Mouse (Mus musculus) heart, embryonic 16.5 days (tissue): ENCODE measurements around the gene Dap. TPM values are rescaled to one million over a fixed set of nuclear protein-coding genes. Genes with fewer than 3 reads are reported as not detected.

Experiments
- ATAC-seq: fragments of 200-750 bp; cut with Nextera tagmentation; replicated peaks from 2 replicates; pipeline ENCODE4 v1.8.0; 2017; ENCODE audit warnings: moderate number of reproducible peaks; ENCODE audit not compliant: insufficient read depth, low FRiP score; ENCODE audit errors: extremely low read depth
- H3K27ac ChIP-seq: fragments of 300-500 bp; sonication (generic); 2 replicates; pipeline ENCODE4 v1.5.1; 2014; ENCODE audit warnings: mild to moderate bottlenecking, low read length, control low read depth, moderate library complexity
- H3K27me3 ChIP-seq: fragments of 300-500 bp; sonication (generic); 2 replicates; pipeline ENCODE4 v1.6.1; 2014; ENCODE audit warnings: low read length, mixed read lengths; ENCODE audit not compliant: control insufficient read depth, insufficient read depth
- H3K36me3 ChIP-seq: fragments of 300-500 bp; sonication (generic); 2 replicates; pipeline ENCODE4 v1.6.1; 2014; ENCODE audit not compliant: control insufficient read depth, insufficient read depth
- H3K4me1 ChIP-seq: fragments of 300-500 bp; sonication (generic); 2 replicates; pipeline ENCODE4 v1.6.1; 2014; ENCODE audit warnings: low read length, mixed read lengths; ENCODE audit not compliant: control insufficient read depth, insufficient read depth
- H3K4me2 ChIP-seq: fragments of 300-500 bp; sonication (generic); 2 replicates; pipeline ENCODE4 v1.6.1; 2014; ENCODE audit warnings: low read depth, mild to moderate bottlenecking, control low read depth, low read length
- H3K4me3 ChIP-seq: fragments of 300-500 bp; sonication (generic); 2 replicates; pipeline ENCODE4 v1.5.1; 2014; ENCODE audit warnings: mild to moderate bottlenecking, control low read depth, low read length
- H3K9ac ChIP-seq: fragments of 300-500 bp; sonication (generic); 2 replicates; pipeline ENCODE4 v1.6.1; 2014; ENCODE audit warnings: low read length, control low read depth
- H3K9me3 ChIP-seq: fragments of 300-500 bp; sonication (generic); replicated peaks from 2 replicates; pipeline ENCODE4 v1.6.1; 2016; ENCODE audit warnings: low read length; ENCODE audit not compliant: control insufficient read depth
- WGBS: fragments of 180-500 bp; shearing (Covaris S2); extraction: QIAGEN DNeasy Blood & Tissue Kit; methylation state at CpG from one replicate; pipeline ENCODE4 v1.1.7; 2014; 5-methylcytosine and 5-hydroxymethylcytosine counted together
- polyA plus RNA-seq: library from polyadenylated mRNA; unstranded; fragments of >200 nt; fragmentation: Nextera tagmentation; extraction: Ambion mirVana; gene quantifications from 2 replicates; pipeline ENCODE4 v1.2.1, GENCODE M21; 2015

Gene Dap
- polyA plus RNA-seq, 1 experiment from 2014 or later, result 41.7 TPM

DNA sequence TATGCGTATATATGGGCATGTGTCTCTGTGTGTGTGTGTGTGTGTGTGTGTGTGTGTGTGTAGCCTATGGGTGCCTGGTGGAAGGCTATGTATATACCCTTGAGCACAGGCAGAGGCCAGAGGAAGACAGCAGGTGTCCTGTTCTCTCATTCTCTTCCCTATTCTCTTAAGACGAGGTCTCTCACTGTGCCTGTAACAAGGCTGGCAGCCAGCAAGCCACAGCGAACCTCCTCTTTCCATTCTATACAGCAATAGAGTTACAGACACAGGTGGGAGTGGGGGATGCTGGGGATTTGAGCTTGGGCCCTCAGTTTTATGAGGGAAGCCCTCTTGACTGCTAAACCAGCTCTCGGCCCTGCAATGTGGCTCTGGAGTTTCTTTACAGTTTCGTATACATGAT lies 55.9 kb downstream of the Dap start:
- peaks cover 7% of the 10 kb centered on the region for H3K4me1 ChIP-seq
- H3K4me3 ChIP-seq, result no peak overlapping the region
- WGBS, result 87% methylated on average over 5 of the region's 5 CpGs
- H3K27me3 ChIP-seq, result no peaks in the 10 kb centered on the region
- H3K36me3 ChIP-seq, result no peaks in the 10 kb centered on the region
- H3K9ac ChIP-seq, result no peak overlapping the region
- no peak overlapping the region for H3K4me2 ChIP-seq
- ATAC-seq, result no peak
- no peak overlapping the region for H3K27ac ChIP-seq
- no peaks in the 10 kb centered on the region for H3K9me3 ChIP-seq

DNA sequence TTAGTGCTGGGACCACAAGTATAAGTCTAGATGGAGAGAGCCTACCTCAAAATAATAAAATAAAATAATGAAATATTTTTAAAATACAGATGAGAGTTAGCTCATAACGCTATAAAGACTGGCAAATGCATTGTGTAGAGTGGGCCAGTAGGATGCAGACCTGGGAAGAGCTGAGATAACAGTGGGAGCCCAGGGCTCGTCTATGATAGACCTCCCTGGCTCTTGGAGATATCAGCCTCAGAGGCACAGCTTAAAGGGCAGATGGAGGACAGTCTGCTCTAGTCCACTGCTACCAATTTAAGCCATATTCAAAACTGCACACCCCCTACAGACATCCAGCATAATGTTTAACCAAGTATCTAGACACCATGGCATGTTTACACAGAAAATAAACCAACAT lies 56.6 kb downstream of the Dap start:
- Histone ChIP-seq H3K36me3 (no peaks in the 10 kb centered on the region), H3K27ac (no peak overlapping the region), H3K4me3 (no peak overlapping the region), H3K9ac (no peak overlapping the region), H3K9me3 (no peaks in the 10 kb centered on the region), H3K4me1 (peaks cover 7% of the 10 kb centered on the region), H3K4me2 (no peak overlapping the region), H3K27me3 (no peaks in the 10 kb centered on the region)
- 42% methylated on average over 2 of the region's 2 CpGs for WGBS
- ATAC-seq, result no peak

DNA sequence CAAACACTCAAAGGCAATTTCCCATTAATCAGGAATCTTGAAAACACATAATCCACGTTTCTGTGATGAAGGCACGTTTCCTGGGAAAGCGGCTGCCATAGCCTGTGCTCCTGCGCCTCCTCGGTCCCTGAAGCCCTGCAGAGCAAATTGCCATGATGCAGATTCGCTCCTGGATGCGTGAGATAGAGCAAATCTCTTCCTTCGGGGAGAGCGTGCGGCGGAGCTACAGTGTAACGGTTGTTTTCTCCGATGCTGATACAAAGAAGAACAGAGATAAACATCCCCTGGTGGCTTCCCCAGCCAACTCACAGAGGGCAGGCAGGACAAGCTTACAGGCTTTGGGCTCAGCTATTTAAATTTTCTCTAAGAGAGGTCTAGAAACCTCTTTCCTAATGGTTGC lies 57.7 kb downstream of the Dap start:
- WGBS, result 62% methylated on average over 13 of the region's 13 CpGs
- no peaks in the 10 kb centered on the region for H3K36me3 ChIP-seq
- H3K4me2 ChIP-seq, result no peak overlapping the region
- H3K27ac ChIP-seq, result no peak overlapping the region
- H3K9me3 ChIP-seq, result no peaks in the 10 kb centered on the region
- H3K9ac ChIP-seq, result no peak overlapping the region
- no peaks in the 10 kb centered on the region for H3K27me3 ChIP-seq
- H3K4me3 ChIP-seq, result no peak overlapping the region
- no peak for ATAC-seq
- H3K4me1 ChIP-seq, result peaks cover 7% of the 10 kb centered on the region

DNA sequence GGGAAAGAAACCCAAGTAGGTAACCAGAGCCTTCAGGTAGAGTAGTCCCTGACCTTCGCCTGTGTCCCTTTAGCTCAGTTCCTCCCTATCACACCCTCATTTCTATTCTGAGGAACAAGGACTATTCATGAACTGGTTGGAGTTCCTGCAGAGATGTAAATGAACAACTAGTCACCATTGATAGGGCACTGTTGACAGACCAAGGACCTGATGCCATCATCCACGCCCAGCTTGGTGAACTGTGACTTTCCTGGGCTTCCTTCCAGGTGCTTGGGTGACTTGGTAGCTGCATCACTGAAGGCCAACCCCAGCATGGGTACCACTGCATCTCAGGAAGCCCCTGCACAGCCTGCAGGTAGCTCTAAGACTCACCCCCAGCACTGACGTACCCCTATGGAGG lies 58.2 kb downstream of the Dap start:
- Histone ChIP-seq H3K36me3 (no peaks in the 10 kb centered on the region), H3K4me3 (no peak overlapping the region), H3K27me3 (no peaks in the 10 kb centered on the region), H3K27ac (no peak overlapping the region), H3K4me2 (no peak overlapping the region), H3K9me3 (no peaks in the 10 kb centered on the region), H3K4me1 (peaks cover 7% of the 10 kb centered on the region), H3K9ac (no peak overlapping the region)
- ATAC-seq, result no peak
- WGBS, result 69% methylated on average over 3 of the region's 3 CpGs

DNA sequence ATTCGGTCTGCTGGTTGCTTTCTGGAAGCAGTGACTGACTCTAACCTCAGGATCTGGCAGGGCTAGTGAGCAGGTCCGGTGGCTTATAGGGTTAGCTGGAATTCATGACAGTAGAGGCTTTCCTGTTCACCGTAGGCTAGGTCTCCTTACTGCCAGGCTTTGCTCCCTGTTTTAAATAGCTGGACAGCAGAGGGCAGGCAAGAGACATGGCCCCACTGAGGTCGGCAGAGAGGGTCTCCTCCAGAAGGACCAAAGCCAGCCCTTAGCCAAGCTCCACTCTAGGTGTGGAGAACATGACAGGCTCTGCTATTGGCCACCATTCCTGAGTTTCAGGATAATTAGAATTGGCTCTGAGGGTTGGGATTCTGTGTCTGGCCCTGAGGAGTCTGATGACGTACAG lies 60.0 kb downstream of the Dap start:
- Histone ChIP-seq H3K27ac (no peak overlapping the region), H3K9me3 (no peaks in the 10 kb centered on the region), H3K4me3 (no peak overlapping the region), H3K4me2 (no peak overlapping the region), H3K9ac (no peak overlapping the region), H3K36me3 (no peaks in the 10 kb centered on the region), H3K27me3 (no peaks in the 10 kb centered on the region), H3K4me1 (no peaks in the 10 kb centered on the region)
- WGBS, result 56% methylated on average over 5 of the region's 5 CpGs
- ATAC-seq, result no peak

DNA sequence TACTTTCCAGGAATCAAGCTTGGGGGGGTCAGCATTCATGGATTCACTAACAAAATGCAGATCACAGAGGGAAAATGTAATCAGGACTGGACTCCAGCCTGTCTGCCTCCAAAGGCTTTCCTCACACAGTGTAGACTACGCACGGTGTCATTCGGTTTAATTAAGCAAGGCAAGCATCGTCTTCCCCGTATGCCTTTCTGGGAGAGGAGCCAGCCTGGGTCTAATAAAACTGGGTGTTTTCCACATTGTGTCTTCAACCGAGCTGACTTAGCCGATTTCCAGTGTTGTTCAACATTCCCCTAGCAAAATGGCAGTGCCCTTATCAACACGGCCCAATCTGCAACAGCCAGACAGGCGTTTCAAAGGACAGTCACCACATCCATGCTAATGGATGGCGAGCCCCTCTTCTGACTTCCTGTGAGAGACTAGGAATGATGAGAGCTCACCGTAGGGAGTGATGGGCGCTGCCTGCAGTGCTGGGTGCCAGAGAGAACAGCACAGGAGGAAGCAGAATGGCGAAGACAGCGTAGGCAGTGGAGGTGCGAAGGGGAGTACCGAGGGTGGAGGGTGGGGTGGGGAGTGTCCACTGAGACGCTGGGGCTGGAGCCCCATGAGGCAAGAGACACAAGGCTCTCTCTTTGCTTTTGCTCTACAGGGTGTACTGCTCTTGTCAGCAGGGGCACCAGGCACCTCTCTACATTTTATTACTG lies 61.0 kb downstream of the Dap start:
- Histone ChIP-seq H3K36me3 (no peaks in the 10 kb centered on the region), H3K9me3 (no peaks in the 10 kb centered on the region), H3K9ac (no peak overlapping the region), H3K27ac (no peak overlapping the region), H3K4me2 (no peak overlapping the region), H3K4me3 (no peak overlapping the region), H3K27me3 (no peaks in the 10 kb centered on the region), H3K4me1 (no peaks in the 10 kb centered on the region)
- no peak for ATAC-seq
- 65% methylated on average over 17 of the region's 17 CpGs for WGBS

DNA sequence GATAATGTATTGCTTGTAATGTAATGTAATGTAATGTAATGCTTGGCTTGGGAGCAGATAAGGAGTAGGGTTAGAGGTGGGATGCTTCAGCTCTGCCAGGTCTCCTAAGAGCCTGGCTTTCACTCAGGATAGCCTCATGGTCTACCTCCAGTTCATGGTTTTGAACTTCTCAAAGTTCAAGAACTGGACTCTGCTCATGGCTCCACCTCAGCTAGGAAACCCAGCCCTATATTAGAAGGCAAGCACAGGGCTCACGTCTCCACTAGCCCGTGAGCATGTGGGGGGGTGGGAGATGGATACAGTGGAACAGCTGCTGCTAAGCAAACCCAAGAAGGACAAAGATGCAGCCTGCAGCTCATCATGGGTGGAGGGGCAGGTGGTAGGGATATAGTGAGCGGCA lies 61.6 kb downstream of the Dap start:
- Histone ChIP-seq H3K4me1 (no peaks in the 10 kb centered on the region), H3K9me3 (no peaks in the 10 kb centered on the region), H3K4me3 (no peak overlapping the region), H3K9ac (no peak overlapping the region), H3K27me3 (no peaks in the 10 kb centered on the region), H3K27ac (no peak overlapping the region), H3K4me2 (no peak overlapping the region), H3K36me3 (no peaks in the 10 kb centered on the region)
- WGBS, result 84% methylated on average over 3 of the region's 3 CpGs
- no peak for ATAC-seq

DNA sequence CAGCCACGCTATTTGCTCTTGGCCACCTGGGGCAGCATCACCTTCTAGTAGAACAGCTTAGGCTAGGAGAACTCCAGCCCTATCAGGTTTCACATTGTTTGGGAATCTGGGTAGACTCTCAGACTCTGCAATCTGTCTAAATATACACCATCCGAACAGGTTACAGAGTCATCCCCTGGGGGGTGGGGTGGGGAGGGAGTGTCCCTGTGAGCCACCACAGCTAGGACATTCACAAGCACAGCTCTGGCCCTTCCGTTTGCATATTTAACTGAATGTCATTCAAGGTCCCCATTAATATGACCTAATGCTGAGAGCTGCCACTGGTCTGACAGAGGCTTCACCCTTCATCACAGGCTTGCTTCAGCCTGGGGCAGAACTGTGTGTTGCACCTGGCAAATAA lies 68.5 kb downstream of the Dap start:
- Histone ChIP-seq H3K27ac (peak overlapping the region; percentile 65), H3K27me3 (peaks cover 17% of the 10 kb centered on the region), H3K36me3 (no peaks in the 10 kb centered on the region), H3K9ac (no peak overlapping the region), H3K4me2 (no peak overlapping the region), H3K4me1 (peaks cover 15% of the 10 kb centered on the region), H3K9me3 (no peaks in the 10 kb centered on the region), H3K4me3 (no peak overlapping the region)
- ATAC-seq, result peak; percentile 76
- 9% methylated on average over 3 of the region's 3 CpGs for WGBS

DNA sequence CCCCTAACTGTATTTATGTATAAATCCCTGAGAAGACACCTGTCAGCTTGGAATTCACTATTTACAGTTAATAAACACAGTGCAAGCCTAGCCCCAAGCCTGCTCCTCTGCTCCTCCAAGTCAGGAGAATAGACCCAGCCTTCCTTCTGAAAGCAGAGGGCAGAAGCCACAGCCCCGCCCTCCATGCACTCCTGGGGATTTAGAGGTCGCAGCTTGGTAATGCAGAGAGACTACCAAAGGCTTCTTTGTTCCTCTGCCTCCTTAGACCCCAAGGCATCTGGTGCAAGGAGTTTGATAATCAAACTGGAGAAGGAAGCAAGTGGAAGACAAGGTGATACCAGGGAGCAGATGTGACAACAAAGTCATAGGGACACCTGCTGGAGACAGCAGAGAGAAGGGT lies 70.2 kb downstream of the Dap start:
- Histone ChIP-seq H3K4me3 (no peak overlapping the region), H3K4me2 (no peak overlapping the region), H3K36me3 (no peaks in the 10 kb centered on the region), H3K9ac (no peak overlapping the region), H3K27ac (no peak overlapping the region), H3K9me3 (no peaks in the 10 kb centered on the region), H3K4me1 (peaks cover 19% of the 10 kb centered on the region), H3K27me3 (peaks cover 20% of the 10 kb centered on the region)
- ATAC-seq, result no peak
- WGBS, result 37% methylated on average over 2 of the region's 2 CpGs
